Mouse (Mus musculus) frontal cortex, adult 2 months (tissue): ENCODE measurements at regions not wholly inside any gene's neighbourhood (a gene's known extent, or its start where the extent isn't known, plus 50 kb on each side); places are given as distances from the start of the nearest gene placed in this dataset.

Experiments used
- DNase-seq, 2 experiments: peaks; one replicate each; pipeline ENCODE4 v3.0.0; 2022; ENCODE audit warnings: low spot score in 1 of 2; ENCODE audit errors: extremely low spot score in 1 of 2

- no peak for DNase-seq
Measured at GRCm38 (mm10) chr6:84269478-84269877, 261.1 kb downstream of the Dysf start.

- no peak for DNase-seq
Measured at GRCm38 (mm10) chr6:84269023-84269422, 260.6 kb downstream of the Dysf start.

GRCm38 (mm10) chr6:84268111-84268510 lies 259.7 kb downstream of the Dysf start:
- DNase-seq = no peak

- DNase-seq = no peak
Measured at GRCm38 (mm10) chr6:84267526-84267925, 259.1 kb downstream of the Dysf start.

GRCm38 (mm10) chr6:84266736-84267135 lies 258.3 kb downstream of the Dysf start:
- DNase-seq = peak in 1 of 2 experiments; percentile 37

GRCm38 (mm10) chr6:84264681-84265080 lies 256.3 kb downstream of the Dysf start:
- DNase-seq = no peak

GRCm38 (mm10) chr6:84263686-84264085 lies 255.3 kb downstream of the Dysf start:
- DNase-seq = no peak

GRCm38 (mm10) chr6:84262766-84263165 lies 254.4 kb downstream of the Dysf start:
- no peak for DNase-seq

- DNase-seq = no peak
Measured at GRCm38 (mm10) chr6:84261483-84261882, 253.1 kb downstream of the Dysf start.
